Mouse (Mus musculus): Measurements from ENCODE around the gene Tbcd.

DNA sequence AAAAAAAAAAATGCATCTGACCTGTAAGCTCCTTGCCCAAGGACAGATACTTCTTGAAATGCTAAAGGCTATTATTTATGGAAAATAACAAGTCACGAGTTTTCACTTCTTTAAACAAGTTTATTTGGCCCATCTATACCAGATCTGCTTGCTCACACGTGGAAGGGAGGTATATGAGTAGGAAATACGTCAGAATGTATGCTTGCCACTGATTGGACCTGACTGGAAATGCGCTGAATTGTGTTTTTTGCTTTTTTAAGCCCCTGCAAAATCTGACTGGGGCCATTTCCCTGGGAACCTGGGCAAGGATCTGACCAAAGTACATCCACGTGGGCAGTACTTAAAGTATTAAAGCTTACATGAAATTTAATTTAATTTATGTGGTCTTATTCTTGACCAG lies 31.4 kb upstream of the Tbcd start:
- TF ChIP-seq CTCF (IDR thresholded peaks at IDR 0.05; ENCODE audit: borderline replicate concordance, insufficient read depth, low read depth, low read length) (no peak), POLR2A (IDR thresholded peaks at IDR 0.05; ENCODE audit: borderline replicate concordance, insufficient read depth, low read length) (no peak)

Data from cerebellum, adult 2 months (tissue).